Mouse (Mus musculus): ENCODE results near the gene Kcnc1. TPM values are rescaled to one million over a fixed set of nuclear protein-coding genes. Genes with fewer than 3 reads are reported as not detected.

Gene Kcnc1
- polyA plus RNA-seq, 1 experiment from 2014 or later: 0.18 TPM

DNA sequence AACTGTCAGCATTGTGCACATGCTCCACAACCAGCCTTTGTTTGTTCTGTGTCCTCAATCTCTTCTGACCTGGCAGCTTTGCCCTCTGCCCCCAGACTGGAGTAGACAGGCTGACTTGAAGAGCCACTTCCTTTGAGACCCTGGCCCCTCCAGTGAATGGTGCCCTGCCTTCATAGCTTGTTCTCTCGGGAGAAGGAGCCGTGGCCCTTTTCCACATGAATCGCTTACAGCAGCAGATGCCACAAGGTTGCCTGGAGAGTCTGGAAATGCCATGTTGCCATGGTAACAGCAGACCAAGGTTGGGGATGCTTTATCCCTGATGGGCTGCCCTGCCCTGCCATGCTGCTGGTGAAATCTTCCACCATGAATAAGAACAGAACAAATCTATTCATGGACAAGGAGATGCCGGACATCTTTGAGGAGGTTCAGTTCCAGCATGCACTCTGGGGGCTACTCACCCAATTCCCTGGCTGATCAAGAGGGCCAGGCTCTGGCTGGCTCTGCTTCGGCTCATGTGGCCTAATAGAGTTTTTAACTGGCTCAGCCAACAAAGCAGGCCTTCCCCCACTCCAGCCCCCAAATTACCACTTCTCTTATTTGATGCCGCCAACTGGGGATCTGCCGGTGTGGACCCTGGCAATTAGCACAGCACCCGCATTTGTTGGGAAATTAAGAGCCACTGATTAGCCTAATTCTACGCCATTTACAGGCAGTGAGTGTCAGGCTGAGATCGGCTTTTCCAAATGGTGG lies 57.8 kb downstream of the Kcnc1 start:
- WGBS: 57% methylated on average over 10 of the region's 10 CpGs

GRCm38 (mm10) chr7:46457889-46458288 lies 61.6 kb downstream of the Kcnc1 start:
- no peak overlapping the region for H3K4me2 ChIP-seq (replicated peaks; ENCODE audit: low read depth)
- 59% methylated on average over 3 of the region's 3 CpGs for WGBS
- H3K9ac ChIP-seq (ENCODE audit: low read length): no peak overlapping the region
- H3K4me3 ChIP-seq (ENCODE audit: low read depth, low read length): no peak overlapping the region
- H3K27me3 ChIP-seq (ENCODE audit: control insufficient read depth, insufficient read depth, low read length): no peaks in the 10 kb centered on the region
- TF ChIP-seq CTCF (IDR thresholded peaks at IDR 0.05; ENCODE audit: low read depth): no peak
- no peak for TF ChIP-seq EP300 (optimal IDR thresholded peaks at IDR 0.05)
- H3K4me1 ChIP-seq (replicated peaks; ENCODE audit: control insufficient read depth, insufficient read depth): no peaks in the 10 kb centered on the region
- ATAC-seq (ENCODE audit: low FRiP score, low TSS enrichment) (no peak), DNase-seq (ENCODE audit: low spot score) (no peak)
- no peaks in the 10 kb centered on the region for H3K9me3 ChIP-seq (ENCODE audit: control insufficient read depth, low read length)
- no peak overlapping the region for H3K27ac ChIP-seq (replicated peaks)
- H3K36me3 ChIP-seq (ENCODE audit: control insufficient read depth, insufficient read depth, low read length): no peaks in the 10 kb centered on the region

More for the DNA sequence above, 57.8 kb downstream of the Kcnc1 start:
- no peaks in the 10 kb centered on the region for H3K27me3 ChIP-seq (ENCODE audit: control insufficient read depth, insufficient read depth, low read length)
- no peaks in the 10 kb centered on the region for H3K9me3 ChIP-seq (ENCODE audit: control insufficient read depth, low read length)
- no peak overlapping the region for H3K27ac ChIP-seq (replicated peaks)
- TF ChIP-seq EP300 (optimal IDR thresholded peaks at IDR 0.05) (no peak), CTCF (IDR thresholded peaks at IDR 0.05; ENCODE audit: low read depth) (no peak)
- no peak overlapping the region for H3K4me2 ChIP-seq (replicated peaks; ENCODE audit: low read depth)
- no peaks in the 10 kb centered on the region for H3K36me3 ChIP-seq (ENCODE audit: control insufficient read depth, insufficient read depth, low read length)
- no peaks in the 10 kb centered on the region for H3K4me1 ChIP-seq (replicated peaks; ENCODE audit: control insufficient read depth, insufficient read depth)
- H3K4me3 ChIP-seq (ENCODE audit: low read depth, low read length): no peak overlapping the region
- no peak for DNase-seq (ENCODE audit: low spot score)
- H3K9ac ChIP-seq (ENCODE audit: low read length): no peak overlapping the region
- ATAC-seq (ENCODE audit: low FRiP score, low TSS enrichment): no peak

GRCm38 (mm10) chr7:46459200-46459599 lies 62.9 kb downstream of the Kcnc1 start:
- Histone ChIP-seq H3K36me3 (ENCODE audit: control insufficient read depth, insufficient read depth, low read length) (no peaks in the 10 kb centered on the region), H3K4me1 (replicated peaks; ENCODE audit: control insufficient read depth, insufficient read depth) (no peaks in the 10 kb centered on the region), H3K27me3 (ENCODE audit: control insufficient read depth, insufficient read depth, low read length) (no peaks in the 10 kb centered on the region), H3K4me2 (replicated peaks; ENCODE audit: low read depth) (no peak overlapping the region), H3K9ac (ENCODE audit: low read length) (no peak overlapping the region), H3K9me3 (ENCODE audit: control insufficient read depth, low read length) (no peaks in the 10 kb centered on the region), H3K27ac (replicated peaks) (no peak overlapping the region), H3K4me3 (ENCODE audit: low read depth, low read length) (no peak overlapping the region)
- WGBS: 75% methylated on average over 2 of the region's 2 CpGs
- ATAC-seq (ENCODE audit: low FRiP score, low TSS enrichment) (no peak), DNase-seq (ENCODE audit: low spot score) (no peak)
- TF ChIP-seq CTCF (IDR thresholded peaks at IDR 0.05; ENCODE audit: low read depth): no peak
- TF ChIP-seq EP300 (optimal IDR thresholded peaks at IDR 0.05): no peak

- 48% methylated on average over 9 of the region's 9 CpGs for WGBS
- Histone ChIP-seq H3K4me3 (ENCODE audit: low read depth, low read length) (no peak overlapping the region), H3K4me2 (replicated peaks; ENCODE audit: low read depth) (no peak overlapping the region), H3K36me3 (ENCODE audit: control insufficient read depth, insufficient read depth, low read length) (no peaks in the 10 kb centered on the region), H3K9me3 (ENCODE audit: control insufficient read depth, low read length) (no peaks in the 10 kb centered on the region), H3K27me3 (ENCODE audit: control insufficient read depth, insufficient read depth, low read length) (no peaks in the 10 kb centered on the region), H3K9ac (ENCODE audit: low read length) (no peak overlapping the region), H3K27ac (replicated peaks) (no peak overlapping the region), H3K4me1 (replicated peaks; ENCODE audit: control insufficient read depth, insufficient read depth) (no peaks in the 10 kb centered on the region)
- ATAC-seq (ENCODE audit: low FRiP score, low TSS enrichment) (no peak), DNase-seq (ENCODE audit: low spot score) (no peak)
- TF ChIP-seq EP300 (optimal IDR thresholded peaks at IDR 0.05): no peak
- no peak for TF ChIP-seq CTCF (IDR thresholded peaks at IDR 0.05; ENCODE audit: low read depth)
Observed at GRCm38 (mm10) chr7:46459605-46460245, 63.4 kb downstream of the Kcnc1 start.

DNA sequence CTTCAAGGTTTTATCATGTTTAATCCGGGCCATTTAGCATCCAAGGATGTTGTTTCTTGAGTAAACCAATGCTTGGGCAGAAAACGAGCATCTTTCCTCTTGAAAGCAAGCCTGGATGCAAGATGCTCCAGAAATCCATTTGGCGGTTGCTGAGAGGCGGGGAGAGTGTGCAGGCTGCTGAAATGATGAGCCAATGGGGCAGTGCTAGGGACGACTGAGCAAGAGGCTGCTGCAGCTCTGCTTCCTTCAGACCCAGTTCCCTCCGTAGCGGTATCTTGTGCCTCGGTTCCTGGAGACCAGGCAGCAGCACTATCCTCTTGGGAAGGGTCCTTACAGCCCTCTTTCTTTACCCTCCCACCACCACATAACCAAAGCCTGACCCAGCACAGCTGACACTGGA lies 66.0 kb downstream of the Kcnc1 start:
- 76% methylated on average over 8 of the region's 8 CpGs for WGBS
- Histone ChIP-seq H3K9me3 (ENCODE audit: control insufficient read depth, low read length) (no peaks in the 10 kb centered on the region), H3K4me3 (ENCODE audit: low read depth, low read length) (no peak overlapping the region), H3K27me3 (ENCODE audit: control insufficient read depth, insufficient read depth, low read length) (no peaks in the 10 kb centered on the region), H3K9ac (ENCODE audit: low read length) (no peak overlapping the region), H3K27ac (replicated peaks) (no peak overlapping the region), H3K4me1 (replicated peaks; ENCODE audit: control insufficient read depth, insufficient read depth) (no peaks in the 10 kb centered on the region), H3K36me3 (ENCODE audit: control insufficient read depth, insufficient read depth, low read length) (no peaks in the 10 kb centered on the region), H3K4me2 (replicated peaks; ENCODE audit: low read depth) (no peak overlapping the region)
- DNase-seq (ENCODE audit: low spot score) (no peak), ATAC-seq (ENCODE audit: low FRiP score, low TSS enrichment) (no peak)
- TF ChIP-seq CTCF (IDR thresholded peaks at IDR 0.05; ENCODE audit: low read depth) (no peak), EP300 (optimal IDR thresholded peaks at IDR 0.05) (no peak)

DNA sequence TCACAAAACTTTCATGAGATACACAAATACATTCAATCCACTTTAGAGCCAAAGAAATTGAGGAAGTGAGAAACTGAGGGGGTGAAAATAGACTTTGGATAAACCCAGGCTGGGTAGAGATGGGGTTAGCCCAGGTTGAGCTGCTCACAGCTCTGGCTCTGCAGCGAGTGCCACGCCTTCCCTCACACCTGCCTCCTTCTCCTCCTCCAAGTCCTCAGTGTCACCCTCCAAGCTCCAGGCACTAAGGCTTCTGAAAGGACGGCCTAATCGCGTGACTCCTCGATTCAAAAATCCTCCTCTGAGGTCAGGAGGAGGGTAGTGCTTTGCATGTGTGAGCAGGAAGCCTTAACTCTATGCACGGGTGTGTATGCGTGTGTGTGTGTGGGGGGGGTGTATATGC lies 66.8 kb downstream of the Kcnc1 start:
- 59% methylated on average over 8 of the region's 8 CpGs for WGBS
- H3K27me3 ChIP-seq (ENCODE audit: control insufficient read depth, insufficient read depth, low read length): no peaks in the 10 kb centered on the region
- ATAC-seq (ENCODE audit: low FRiP score, low TSS enrichment) (no peak), DNase-seq (ENCODE audit: low spot score) (no peak)
- no peak for TF ChIP-seq EP300 (optimal IDR thresholded peaks at IDR 0.05)
- no peak for TF ChIP-seq CTCF (IDR thresholded peaks at IDR 0.05; ENCODE audit: low read depth)
- H3K9me3 ChIP-seq (ENCODE audit: control insufficient read depth, low read length): no peaks in the 10 kb centered on the region
- no peak overlapping the region for H3K9ac ChIP-seq (ENCODE audit: low read length)
- H3K27ac ChIP-seq (replicated peaks): no peak overlapping the region
- no peak overlapping the region for H3K4me3 ChIP-seq (ENCODE audit: low read depth, low read length)
- no peak overlapping the region for H3K4me2 ChIP-seq (replicated peaks; ENCODE audit: low read depth)
- no peaks in the 10 kb centered on the region for H3K36me3 ChIP-seq (ENCODE audit: control insufficient read depth, insufficient read depth, low read length)
- H3K4me1 ChIP-seq (replicated peaks; ENCODE audit: control insufficient read depth, insufficient read depth): no peaks in the 10 kb centered on the region
